Comparison of ENCODE assay signal across 11 mouse cellular contexts in the genomic region with DNA sequence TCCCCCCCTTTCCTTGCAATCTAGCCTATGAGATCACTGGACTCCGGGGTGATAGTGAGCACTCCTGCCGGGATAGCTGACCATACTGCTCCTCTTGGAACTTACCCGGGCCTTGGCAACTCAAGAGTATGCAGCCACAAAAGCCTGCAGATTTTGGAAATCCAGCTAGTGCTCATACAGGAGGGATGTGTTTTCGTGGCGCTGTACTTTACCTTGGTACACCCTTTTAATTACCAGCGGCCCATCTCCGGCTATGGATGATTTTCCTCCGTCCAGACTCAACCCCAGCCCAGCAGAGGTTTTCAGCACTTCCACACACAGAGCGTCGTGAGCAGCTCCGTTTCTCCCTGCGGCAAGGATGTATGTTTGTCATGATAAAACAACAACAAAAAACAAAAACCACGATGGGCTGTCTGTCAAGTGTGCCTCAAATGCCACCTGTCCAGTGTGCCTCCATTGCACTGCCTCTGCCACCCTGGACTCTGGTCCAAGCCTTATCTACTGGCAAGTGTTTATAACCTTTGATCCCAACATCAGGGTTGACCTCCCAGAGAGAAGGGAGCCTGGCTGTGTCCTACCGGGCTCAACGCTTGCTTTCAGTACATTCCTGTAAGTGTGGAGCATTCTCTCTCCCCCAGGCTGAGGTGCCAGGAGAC. TPM values are rescaled to one million over a fixed set of nuclear protein-coding genes. Genes with fewer than 3 reads are reported as not detected.
A peak's percentile ranks its signal among the peaks of the same experiment; 100 is the strongest.
DNase-seq lines count a peak whose midpoint lies in the region; ATAC-seq lines count a peak whose summit lies in the region.
"Had no signal": no experiment of that assay in that cellular context is flagged by ENCODE, and none has a peak within 500 bp of the region (broad histone marks: within the 10 kb centered on the region; RNA-seq: fewer than 3 reads in every experiment).

No protein-coding gene starts in this region.

- no peaks in the 10 kb centered on the region for H3K27me3 ChIP-seq in forebrain, embryonic 13.5 days
- no peaks in the 10 kb centered on the region for H3K27me3 ChIP-seq in forebrain, embryonic 15.5 days
- no peaks in the 10 kb centered on the region for H3K27me3 ChIP-seq in intestine, embryonic 15.5 days (replicated peaks)
- no peaks in the 10 kb centered on the region for H3K27me3 ChIP-seq in midbrain, embryonic 14.5 days (ENCODE audit: control insufficient read depth, insufficient read depth, low read length)
- H3K27me3 ChIP-seq: heart, embryonic 13.5 days had no signal

- ATAC-seq in forebrain, embryonic 13.5 days = no peak; the same call in 1 of the 2 replicates
- peak; percentile 43 for ATAC-seq in forebrain, embryonic 15.5 days (replicated peaks)
- ATAC-seq in intestine, embryonic 15.5 days = peak; percentile 17; the same call in 1 of the 2 replicates
- peak; percentile 1 for ATAC-seq in midbrain, embryonic 14.5 days (ENCODE audit: low FRiP score, low TSS enrichment)
- no peak for ATAC-seq in megakaryocyte-erythroid progenitor cell, adult 5-6 weeks (replicated peaks; ENCODE audit: low FRiP score, low TSS enrichment, poor library complexity, severe bottlenecking)

- WGBS in forebrain, embryonic 13.5 days = 80% methylated on average over 15 of the region's 15 CpGs
- 75% methylated on average over 15 of the region's 15 CpGs for WGBS in forebrain, embryonic 15.5 days
- WGBS in intestine, embryonic 15.5 days = 78% methylated on average over 15 of the region's 15 CpGs
- WGBS in midbrain, embryonic 14.5 days = 76% methylated on average over 15 of the region's 15 CpGs

- DNase-seq in midbrain, embryonic 14.5 days = no peak
- DNase-seq in embryo, embryonic 10.5 days (ENCODE audit: low spot score) = no peak
- DNase-seq in urinary bladder, adult 18-20 months (ENCODE audit: low spot score in 2 of 2) = no peak
- DNase-seq: spleen, adult 18-20 months had no signal

- peaks cover 24% of the 10 kb centered on the region for H3K4me1 ChIP-seq in forebrain, embryonic 13.5 days
- H3K4me1 ChIP-seq in forebrain, embryonic 15.5 days = peaks cover 24% of the 10 kb centered on the region
- peaks cover 15% of the 10 kb centered on the region for H3K4me1 ChIP-seq in intestine, embryonic 15.5 days (replicated peaks)
- H3K4me1 ChIP-seq in midbrain, embryonic 14.5 days (ENCODE audit: control insufficient read depth, insufficient read depth, low read length) = peaks cover 20% of the 10 kb centered on the region

- peak overlapping the region; percentile 80 for H3K27ac ChIP-seq in forebrain, embryonic 13.5 days
- H3K27ac ChIP-seq in forebrain, embryonic 15.5 days (replicated peaks) = peak overlapping the region; percentile 87
- no peak overlapping the region for H3K27ac ChIP-seq in intestine, embryonic 15.5 days
- peak overlapping the region; percentile 83 for H3K27ac ChIP-seq in midbrain, embryonic 14.5 days (replicated peaks; ENCODE audit: low read depth, low read length)
- H3K27ac ChIP-seq: stomach, postnatal 0 days had no signal

- no peak overlapping the region for H3K9ac ChIP-seq in forebrain, embryonic 13.5 days
- no peak overlapping the region for H3K9ac ChIP-seq in forebrain, embryonic 15.5 days (replicated peaks)
- H3K9ac ChIP-seq in intestine, embryonic 15.5 days = no peak overlapping the region
- H3K9ac ChIP-seq in midbrain, embryonic 14.5 days (replicated peaks; ENCODE audit: low read length) = no peak overlapping the region
- H3K9ac ChIP-seq: heart, embryonic 13.5 days had no signal

- H3K4me3 ChIP-seq in forebrain, embryonic 13.5 days = no peak overlapping the region
- no peak overlapping the region for H3K4me3 ChIP-seq in forebrain, embryonic 15.5 days
- no peak overlapping the region for H3K4me3 ChIP-seq in intestine, embryonic 15.5 days (replicated peaks)
- H3K4me3 ChIP-seq in midbrain, embryonic 14.5 days (replicated peaks; ENCODE audit: low read depth, low read length) = no peak overlapping the region
- H3K4me3 ChIP-seq: heart, embryonic 13.5 days had no signal

- peak overlapping the region; percentile 14; the same call in 1 of the 2 replicates for H3K4me2 ChIP-seq in forebrain, embryonic 13.5 days
- H3K4me2 ChIP-seq in forebrain, embryonic 15.5 days (replicated peaks) = peak overlapping the region; percentile 1; the same call in 1 of the 2 replicates
- H3K4me2 ChIP-seq in intestine, embryonic 15.5 days (replicated peaks) = no peak overlapping the region
- no peak overlapping the region for H3K4me2 ChIP-seq in midbrain, embryonic 14.5 days (ENCODE audit: low read length)
- H3K4me2 ChIP-seq: heart, embryonic 13.5 days had no signal

- H3K9me3 ChIP-seq in forebrain, embryonic 13.5 days (replicated peaks) = no peaks in the 10 kb centered on the region
- H3K9me3 ChIP-seq in forebrain, embryonic 15.5 days = no peaks in the 10 kb centered on the region
- no peaks in the 10 kb centered on the region for H3K9me3 ChIP-seq in intestine, embryonic 15.5 days
- no peaks in the 10 kb centered on the region for H3K9me3 ChIP-seq in midbrain, embryonic 14.5 days (ENCODE audit: control insufficient read depth, low read length)
- H3K9me3 ChIP-seq: heart, embryonic 13.5 days had no signal

- no peaks in the 10 kb centered on the region for H3K36me3 ChIP-seq in forebrain, embryonic 13.5 days (ENCODE audit: poor library complexity, severe bottlenecking)
- H3K36me3 ChIP-seq in forebrain, embryonic 15.5 days = no peaks in the 10 kb centered on the region
- no peaks in the 10 kb centered on the region; the same call in 1 of the 2 replicates for H3K36me3 ChIP-seq in intestine, embryonic 15.5 days
- H3K36me3 ChIP-seq in midbrain, embryonic 14.5 days (ENCODE audit: control insufficient read depth, insufficient read depth, low read length) = no peaks in the 10 kb centered on the region

RNA-seq across cellular contexts. Expression of gene 1810049J17Rik, which starts 43.8 kb away (rescaled TPM):
- 0.81 TPM in 1 of 2 replicates, not detected in the other for polyA plus RNA-seq in forebrain, embryonic 13.5 days (2015; fragmentation: Nextera tagmentation; extraction: Ambion mirVana)
- 0.80 and 0.91 TPM in 2 replicates for polyA plus RNA-seq in forebrain, embryonic 15.5 days (2015; fragmentation: Nextera tagmentation; extraction: Ambion mirVana)
- 0.69 and 1.8 TPM in 2 replicates for polyA plus RNA-seq in intestine, embryonic 15.5 days (2015; fragmentation: Nextera tagmentation; extraction: Ambion mirVana)
- polyA plus RNA-seq in midbrain, embryonic 14.5 days (2014; fragmentation: Nextera tagmentation; extraction: Ambion mirVana) = 1.6 and 1.7 TPM in 2 replicates
- not detected in 2 replicates for total RNA-seq in megakaryocyte-erythroid progenitor cell, adult 5-6 weeks (2014; fragmentation: Nextera tagmentation)
- 1.0 TPM in 1 of 2 replicates, not detected in the other for total RNA-seq in megakaryocyte-erythroid progenitor cell, adult 5-6 weeks (2017)
- polyA plus RNA-seq: cortical plate, adult 2 months had no signal

RNA-seq across cellular contexts. Expression of gene Golph3, which starts 44.3 kb away (rescaled TPM):
- polyA plus RNA-seq in forebrain, embryonic 13.5 days (2015; fragmentation: Nextera tagmentation; extraction: Ambion mirVana) = 62.4 and 63.8 TPM in 2 replicates
- polyA plus RNA-seq in forebrain, embryonic 15.5 days (2015; fragmentation: Nextera tagmentation; extraction: Ambion mirVana) = 66.1 and 74.2 TPM in 2 replicates
- polyA plus RNA-seq in intestine, embryonic 15.5 days (2015; fragmentation: Nextera tagmentation; extraction: Ambion mirVana) = 79.5 and 85.1 TPM in 2 replicates
- 74.5 and 88.2 TPM in 2 replicates for polyA plus RNA-seq in midbrain, embryonic 14.5 days (2014; fragmentation: Nextera tagmentation; extraction: Ambion mirVana)
- 85.5 and 86.5 TPM in 2 replicates for total RNA-seq in megakaryocyte-erythroid progenitor cell, adult 5-6 weeks (2014; fragmentation: Nextera tagmentation)
- total RNA-seq in megakaryocyte-erythroid progenitor cell, adult 5-6 weeks (2017) = 126 and 132 TPM in 2 replicates

Comparison
In these comparisons a context has a peak if more than half of its experiments do, and no peak if none do; other contexts are left out.
1. ATAC-seq: peak in forebrain, embryonic 15.5 days (single experiment), intestine, embryonic 15.5 days (single experiment) and midbrain, embryonic 14.5 days (single experiment); none in forebrain, embryonic 13.5 days (single experiment) and megakaryocyte-erythroid progenitor cell, adult 5-6 weeks (single experiment).
2. H3K4me2 ChIP-seq: peak in forebrain, embryonic 13.5 days (single experiment) and forebrain, embryonic 15.5 days (single experiment); none in intestine, embryonic 15.5 days (single experiment) and midbrain, embryonic 14.5 days (single experiment).